Mouse (Mus musculus) MEL-GATA-1-ER (cell line): ENCODE results near the gene Zcchc2.

ENCODE experiments used
- DNase-seq: peaks from one replicate; pipeline ENCODE4 v3.0.0-alpha.2; 2012; ENCODE audit warnings: low read depth; ENCODE audit errors: extremely low read depth

Zcchc2 gene

GRCm38 (mm10) chr1:105990138-105990821 is at the start of gene Zcchc2:
Gene Zcchc2, plus strand, starts transcription at chr1:105990406.
- peak; percentile 93 for DNase-seq

DNA sequence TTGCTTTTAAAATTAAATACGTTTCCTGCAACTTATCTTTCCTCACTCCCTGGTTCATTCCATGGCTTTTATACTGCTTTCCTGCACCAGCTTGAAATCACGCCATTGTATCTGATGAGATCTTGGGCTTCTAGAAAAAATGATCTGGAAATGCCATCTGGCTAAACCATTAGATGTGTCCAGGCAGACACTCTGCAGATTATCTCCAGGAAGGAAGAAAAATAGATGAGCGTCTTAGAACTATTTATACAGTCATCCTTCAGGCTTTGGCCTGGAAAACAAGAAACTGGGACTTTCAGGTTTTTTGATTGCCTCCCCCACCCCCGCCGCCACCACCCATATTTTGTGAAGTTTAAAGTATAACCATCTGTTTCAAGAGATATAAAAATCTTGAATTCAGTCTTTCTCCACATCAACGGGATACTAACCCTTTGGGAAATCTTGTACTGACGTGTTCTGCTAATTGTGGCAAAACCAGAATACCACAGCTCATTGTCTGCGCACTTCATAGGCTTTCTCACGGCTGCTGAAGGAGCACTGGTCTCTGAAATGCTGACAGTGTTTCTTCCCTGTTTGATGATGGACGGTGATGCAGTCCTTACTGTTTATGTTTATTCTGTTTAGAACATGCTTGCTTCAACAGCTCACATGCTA is 45.2 kb upstream of the Zcchc2 start:
- no peak for DNase-seq

GRCm38 (mm10) chr1:105946581-105947540 is 43.3 kb upstream of the Zcchc2 start:
- no peak for DNase-seq

- DNase-seq: no peak
Measured at GRCm38 (mm10) chr1:105948352-105948751, 41.9 kb upstream of the Zcchc2 start.

- DNase-seq: no peak
Measured at GRCm38 (mm10) chr1:105953588-105953987, 36.6 kb upstream of the Zcchc2 start.

DNA sequence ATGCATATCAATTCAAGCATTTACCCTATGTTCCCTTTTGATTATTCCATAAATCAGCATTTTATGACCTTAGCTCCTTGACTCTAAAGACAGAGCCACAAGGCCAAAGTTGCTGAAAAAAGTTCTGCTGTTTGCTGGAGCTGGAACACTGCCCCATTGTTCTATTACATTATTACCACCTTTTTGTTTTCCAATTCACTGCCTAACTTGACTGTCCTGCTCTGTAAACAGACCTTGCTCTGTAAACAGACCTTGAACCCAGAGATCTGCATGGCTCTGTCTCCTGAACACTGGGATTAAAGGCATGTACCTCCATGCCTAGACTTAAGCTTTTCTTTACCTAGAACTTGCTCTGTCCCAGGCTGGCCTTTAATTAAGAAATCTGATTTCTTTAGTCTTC is 36.2 kb upstream of the Zcchc2 start:
- DNase-seq: no peak

GRCm38 (mm10) chr1:105956057-105956456 is 34.1 kb upstream of the Zcchc2 start:
- DNase-seq: no peak

- DNase-seq: no peak
Measured at GRCm38 (mm10) chr1:105961472-105961871, 28.7 kb upstream of the Zcchc2 start.

- DNase-seq: no peak
Measured at GRCm38 (mm10) chr1:105962084-105962818, 28.0 kb upstream of the Zcchc2 start.

- no peak for DNase-seq
Measured at GRCm38 (mm10) chr1:105962852-105963251, 27.4 kb upstream of the Zcchc2 start.

GRCm38 (mm10) chr1:105964514-105964913 is 25.7 kb upstream of the Zcchc2 start:
- no peak for DNase-seq

DNA sequence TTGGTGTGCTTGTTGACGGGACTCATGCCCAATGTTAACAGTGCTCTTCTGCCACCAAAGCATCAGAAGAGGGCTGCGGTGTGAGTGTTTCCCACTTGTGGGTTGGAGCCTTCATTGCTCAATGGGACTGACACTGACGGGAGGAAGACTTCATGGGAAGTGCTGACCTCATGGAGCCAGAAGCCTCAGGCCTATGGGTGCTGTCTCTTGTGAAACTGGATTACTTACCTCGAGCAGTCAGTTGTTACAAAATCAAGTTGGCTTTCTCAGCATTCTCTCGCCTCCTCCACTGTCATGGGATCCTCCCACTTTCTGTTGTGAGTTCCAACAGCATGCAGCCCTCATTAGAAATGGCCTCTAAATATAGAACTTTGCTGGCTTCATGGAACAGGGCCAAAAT is 25.0 kb upstream of the Zcchc2 start:
- DNase-seq: no peak

DNA sequence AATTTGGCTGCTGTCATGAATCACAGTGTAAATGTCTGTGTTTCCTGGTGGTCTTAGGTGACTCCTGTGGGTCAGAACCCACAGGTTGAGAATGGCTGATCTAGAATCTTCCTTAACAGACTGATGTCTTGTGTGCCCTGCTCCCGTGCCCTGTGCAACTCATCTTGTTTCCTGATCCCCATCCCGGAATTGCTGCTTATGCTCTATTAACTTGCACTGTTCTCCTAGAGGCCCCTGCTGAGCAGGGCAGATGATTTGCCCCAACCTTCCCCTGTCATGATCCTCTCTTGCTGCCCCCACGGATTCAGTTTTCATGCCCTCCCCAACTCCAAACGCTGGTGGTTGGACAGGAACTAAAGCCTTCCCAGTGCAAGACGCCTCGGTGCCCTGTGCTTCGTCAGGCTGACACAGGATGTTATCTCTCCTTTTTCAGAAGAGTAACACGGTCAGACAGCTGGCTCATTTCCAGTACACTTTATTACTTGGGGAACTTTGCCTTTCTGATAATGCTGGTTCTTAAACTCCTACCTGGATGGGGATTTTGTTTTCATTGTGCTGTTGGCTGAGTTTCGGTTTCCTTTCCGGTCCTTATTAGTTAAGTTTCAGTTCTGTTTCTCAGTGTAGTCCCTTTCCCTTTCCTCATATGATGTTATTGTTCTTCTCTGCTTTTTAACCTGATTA is 18.6 kb upstream of the Zcchc2 start:
- peak; percentile 80 for DNase-seq

- DNase-seq: no peak
Measured at GRCm38 (mm10) chr1:105974023-105974422, 16.2 kb upstream of the Zcchc2 start.

- no peak for DNase-seq
Measured at GRCm38 (mm10) chr1:105977446-105978094, 12.6 kb upstream of the Zcchc2 start.

GRCm38 (mm10) chr1:105980849-105981610 is 9.2 kb upstream of the Zcchc2 start:
- DNase-seq: no peak

DNA sequence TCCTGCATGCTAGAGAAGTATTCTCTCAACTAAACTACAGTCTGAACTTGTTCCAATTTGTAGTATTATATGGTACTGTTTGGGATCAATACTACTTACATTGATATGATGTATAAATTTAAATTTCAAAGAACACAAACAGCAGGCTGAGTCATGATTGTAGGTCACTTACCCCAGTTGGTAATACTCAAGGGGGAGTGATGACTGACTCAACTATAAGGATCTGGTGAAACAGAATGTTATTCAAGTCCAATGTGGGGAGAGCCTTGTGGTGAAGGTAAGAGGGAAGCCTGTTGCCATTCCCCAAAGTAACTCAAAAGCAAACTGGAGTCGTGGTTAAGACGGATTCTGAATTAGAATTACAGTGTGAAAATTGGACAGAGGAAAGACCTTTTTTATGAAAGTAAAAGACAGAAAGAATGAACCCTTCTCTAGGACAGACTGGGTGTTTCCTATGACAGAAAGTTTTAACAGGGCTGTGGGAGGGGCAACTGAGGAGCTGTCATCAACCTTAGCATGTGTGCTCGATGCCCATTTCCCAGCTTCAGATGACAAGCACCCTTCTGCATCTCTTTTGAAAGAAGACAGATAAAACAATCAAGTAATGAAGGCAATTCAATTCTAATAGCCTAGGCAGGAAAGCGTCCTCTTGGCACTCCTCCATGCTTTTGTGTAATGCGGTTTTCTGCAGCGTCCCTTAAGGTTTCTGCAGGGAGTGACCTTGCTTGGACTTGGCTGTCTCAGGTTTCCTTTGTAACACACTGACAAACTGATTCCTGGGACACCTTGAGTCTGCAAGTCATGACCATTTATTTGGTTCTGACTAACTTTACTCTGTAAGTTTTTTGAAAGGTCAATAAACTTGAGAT is 7.5 kb upstream of the Zcchc2 start:
- DNase-seq: no peak

DNA sequence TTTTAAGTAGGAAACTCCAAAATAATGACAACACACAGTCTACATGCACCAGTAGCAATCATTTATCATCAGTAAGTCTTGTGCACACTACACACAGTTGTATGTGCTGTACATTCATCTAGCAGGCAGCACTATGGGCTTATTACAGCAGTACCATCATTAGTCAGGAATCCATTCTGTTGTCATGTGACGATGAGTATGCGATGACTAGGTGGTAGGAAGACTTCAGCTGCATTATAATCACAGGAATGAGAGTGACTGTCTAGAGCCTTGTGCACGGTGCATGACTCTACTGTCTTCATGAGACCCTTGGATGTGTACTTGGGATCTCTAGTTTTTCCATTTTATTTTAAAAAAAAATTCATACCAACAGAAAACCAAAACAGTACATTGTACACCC is 6.0 kb upstream of the Zcchc2 start:
- no peak for DNase-seq
